In genomic region chr3:28039760-28040159, GRCm38 (mm10) we compare ENCODE assay signal across 10 mouse cellular contexts.
DNase-seq lines count a peak whose midpoint lies in the region; ATAC-seq lines count a peak whose summit lies in the region.
"Had no signal": no experiment of that assay in that cellular context is flagged by ENCODE, and none has a peak within 500 bp of the region (broad histone marks: within the 10 kb centered on the region; RNA-seq: fewer than 3 reads in every experiment).

No protein-coding gene starts in this region.

- DNase-seq in adrenal gland, postnatal 36 days, result peak; percentile 4 to 18
- no peak for DNase-seq in adrenal gland, adult 2 months
- peak; percentile 49 for DNase-seq in layer of hippocampus, adult 11-12 months (ENCODE audit: low spot score)
- no peak for DNase-seq in layer of hippocampus, adult 9-11 months
- DNase-seq in gastrocnemius, postnatal 14 days, result peak; percentile 15
- peak; percentile 49 for DNase-seq in lung, postnatal 25 days (ENCODE audit: low spot score)
- no peak for DNase-seq in forebrain, embryonic 11.5 days (ENCODE audit: low spot score)
- DNase-seq in urinary bladder, postnatal 10 days (ENCODE audit: low spot score), result no peak
- DNase-seq: liver, embryonic 13.5 days; spleen, adult 18-20 months had no signal

- no peaks in the 10 kb centered on the region for H3K36me3 ChIP-seq in forebrain, embryonic 11.5 days (ENCODE audit: control insufficient read depth, insufficient read depth, low read length)

- H3K4me2 ChIP-seq in forebrain, embryonic 11.5 days (ENCODE audit: low read depth, low read length, severe bottlenecking), result no peak overlapping the region
- H3K4me2 ChIP-seq: liver, embryonic 13.5 days had no signal

- ATAC-seq in forebrain, embryonic 11.5 days (replicated peaks; ENCODE audit: low FRiP score), result no peak

- no peak overlapping the region for H3K9ac ChIP-seq in forebrain, embryonic 11.5 days (ENCODE audit: low read length)
- H3K9ac ChIP-seq: liver, embryonic 13.5 days had no signal

- H3K27ac ChIP-seq in forebrain, embryonic 11.5 days (ENCODE audit: low read depth, low read length), result no peak overlapping the region
- H3K27ac ChIP-seq: liver, embryonic 13.5 days had no signal

- H3K9me3 ChIP-seq in forebrain, embryonic 11.5 days (ENCODE audit: control insufficient read depth, low read length), result no peaks in the 10 kb centered on the region; the same call in 1 of the 2 replicates
- H3K9me3 ChIP-seq: liver, embryonic 13.5 days had no signal

- intact Hi-C loops in gastrocnemius, postnatal 14 days (cut with DNase I; ENCODE audit: low total_unique reads), result no loop called here

- H3K27me3 ChIP-seq in forebrain, embryonic 11.5 days (ENCODE audit: control insufficient read depth, insufficient read depth, low read length), result no peaks in the 10 kb centered on the region
- H3K27me3 ChIP-seq: liver, embryonic 13.5 days had no signal

- WGBS in forebrain, embryonic 11.5 days, result 29% methylated on average over 1 of the region's 1 CpGs

- no peaks in the 10 kb centered on the region for H3K4me1 ChIP-seq in forebrain, embryonic 11.5 days (replicated peaks; ENCODE audit: control insufficient read depth, insufficient read depth, low read length)
- H3K4me1 ChIP-seq: liver, embryonic 13.5 days had no signal

- H3K4me3 ChIP-seq in forebrain, embryonic 11.5 days (ENCODE audit: low read depth, low read length), result no peak overlapping the region
- H3K4me3 ChIP-seq: liver, embryonic 13.5 days had no signal

Comparison
In these comparisons a context has a peak if more than half of its experiments do, and no peak if none do; other contexts are left out.
1. DNase-seq: peak in adrenal gland, postnatal 36 days (2 of 2), layer of hippocampus, adult 11-12 months (single experiment), gastrocnemius, postnatal 14 days (single experiment) and lung, postnatal 25 days (single experiment); none in adrenal gland, adult 2 months (single experiment), layer of hippocampus, adult 9-11 months (single experiment), forebrain, embryonic 11.5 days (single experiment) and urinary bladder, postnatal 10 days (single experiment).